Mouse (Mus musculus): Measurements from ENCODE around the gene Tcl1b3. TPM values are rescaled to one million over a fixed set of nuclear protein-coding genes. Genes with fewer than 3 reads are reported as not detected.

Gene Tcl1b3
- polyA plus RNA-seq, 1 experiment, result not detected

DNA sequence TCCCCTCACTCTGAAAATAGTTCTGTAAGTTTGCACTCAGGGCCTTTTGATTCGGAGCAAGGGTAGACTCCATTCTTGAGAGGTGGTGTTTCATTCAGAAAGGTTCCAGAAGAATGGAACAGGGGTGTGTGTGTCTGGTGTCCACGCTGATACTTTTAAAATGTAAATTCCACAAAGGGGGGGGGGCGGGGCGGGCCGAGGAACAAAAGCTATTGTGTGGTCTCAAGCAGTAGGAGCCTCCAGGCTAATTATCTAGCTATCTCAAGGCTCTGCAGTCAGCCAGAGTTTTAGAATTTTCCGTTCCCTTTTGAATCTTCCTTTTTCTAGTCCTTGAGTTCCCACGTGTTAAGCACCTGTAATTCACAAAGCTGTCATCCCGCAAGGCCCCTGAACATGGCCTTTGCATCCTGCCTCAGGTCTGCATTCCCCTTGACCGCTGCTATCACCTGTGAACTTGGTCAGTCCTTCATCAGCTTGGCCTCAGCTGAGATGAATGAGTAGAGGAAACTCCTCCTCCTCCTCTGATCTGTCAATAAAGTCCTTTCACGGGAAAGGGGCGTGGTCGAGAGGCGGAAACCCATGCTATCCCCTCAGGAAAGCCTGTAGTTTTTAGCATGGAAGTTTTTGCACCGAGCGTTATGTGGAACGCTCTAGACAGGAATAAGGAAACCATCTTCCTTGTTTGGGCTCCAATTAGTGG, 33.9 kb downstream of the Tcl1b3 start:
- Histone ChIP-seq H3K36me3 (ENCODE audit: control insufficient read depth, insufficient read depth, low read length, poor library complexity, severe bottlenecking) (no peaks in the 10 kb centered on the region), H3K9ac (ENCODE audit: low read depth, poor library complexity, severe bottlenecking) (peak overlapping the region; percentile 40), H3K27me3 (ENCODE audit: control insufficient read depth, insufficient read depth, low read length, poor library complexity, severe bottlenecking) (no peaks in the 10 kb centered on the region), H3K4me3 (ENCODE audit: low read depth, low read length) (peak overlapping the region; percentile 39), H3K27ac (ENCODE audit: insufficient read depth, low read length) (peak overlapping the region; percentile 99), H3K9me3 (replicated peaks; ENCODE audit: control insufficient read depth, insufficient read depth, low read length, poor library complexity, severe bottlenecking) (no peaks in the 10 kb centered on the region), H3K4me1 (ENCODE audit: control insufficient read depth, insufficient read depth, low read length) (peaks cover 8% of the 10 kb centered on the region)
- peak; percentile 36; the same call in 1 of the 2 replicates for TF ChIP-seq EP300 (IDR thresholded peaks at IDR 0.05; ENCODE audit: insufficient read depth, low read depth, low read length)
- no peak for TF ChIP-seq POLR2A (IDR thresholded peaks at IDR 0.05; ENCODE audit: insufficient read depth, low read length)

DNA sequence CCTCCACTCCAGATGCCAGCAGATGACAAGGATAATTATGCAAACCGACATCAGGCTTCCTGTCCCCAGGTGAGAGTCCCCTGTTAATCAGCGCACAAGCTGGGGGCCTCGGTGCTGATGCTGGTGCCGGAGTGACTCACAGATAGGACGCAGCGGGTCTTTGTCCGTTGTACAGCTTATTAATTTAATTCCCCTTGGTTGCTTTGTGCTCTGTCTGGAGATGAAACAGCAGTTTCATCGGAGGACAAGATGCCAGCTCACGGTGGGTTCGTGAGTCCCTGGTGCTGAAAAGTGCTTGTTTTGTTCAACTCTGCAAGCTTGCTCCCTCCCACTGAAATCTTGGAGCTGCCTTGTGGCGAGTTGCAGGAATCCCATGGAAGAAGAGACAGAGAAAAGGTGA, 43.5 kb downstream of the Tcl1b3 start:
- Histone ChIP-seq H3K9me3 (replicated peaks; ENCODE audit: control insufficient read depth, insufficient read depth, low read length, poor library complexity, severe bottlenecking) (no peaks in the 10 kb centered on the region), H3K27ac (ENCODE audit: insufficient read depth, low read length) (no peak overlapping the region), H3K4me3 (ENCODE audit: low read depth, low read length) (no peak overlapping the region), H3K9ac (ENCODE audit: low read depth, poor library complexity, severe bottlenecking) (no peak overlapping the region), H3K27me3 (ENCODE audit: control insufficient read depth, insufficient read depth, low read length, poor library complexity, severe bottlenecking) (no peaks in the 10 kb centered on the region), H3K36me3 (ENCODE audit: control insufficient read depth, insufficient read depth, low read length, poor library complexity, severe bottlenecking) (no peaks in the 10 kb centered on the region), H3K4me1 (ENCODE audit: control insufficient read depth, insufficient read depth, low read length) (no peaks in the 10 kb centered on the region)
- TF ChIP-seq CTCF (IDR thresholded peaks at IDR 0.05; ENCODE audit: low read depth, low read length) (no peak), EP300 (IDR thresholded peaks at IDR 0.05; ENCODE audit: insufficient read depth, low read depth, low read length) (no peak), POLR2A (IDR thresholded peaks at IDR 0.05; ENCODE audit: insufficient read depth, low read length) (no peak)

DNA sequence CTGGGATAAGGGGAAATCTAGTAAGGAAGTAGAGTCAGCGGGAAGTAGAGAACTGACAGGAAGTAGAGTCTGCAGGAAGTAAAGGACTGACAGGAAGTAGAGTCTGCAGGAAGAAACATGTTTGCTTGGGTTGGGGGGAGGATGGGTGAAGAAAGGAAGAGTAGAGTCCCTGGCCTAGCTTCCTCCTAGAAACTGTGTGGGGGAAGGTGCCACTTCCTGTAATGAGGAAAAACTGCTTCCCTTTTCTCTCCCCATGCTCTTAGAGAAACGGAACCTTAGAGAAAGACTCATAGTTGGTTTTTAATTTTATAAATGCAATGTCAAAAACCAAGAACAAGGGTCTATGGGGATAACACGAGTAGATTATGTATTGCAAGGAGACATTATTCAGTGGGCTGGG, 44.2 kb downstream of the Tcl1b3 start:
- TF ChIP-seq EP300 (IDR thresholded peaks at IDR 0.05; ENCODE audit: insufficient read depth, low read depth, low read length) (no peak), CTCF (IDR thresholded peaks at IDR 0.05; ENCODE audit: low read depth, low read length) (no peak), POLR2A (IDR thresholded peaks at IDR 0.05; ENCODE audit: insufficient read depth, low read length) (no peak)

DNA sequence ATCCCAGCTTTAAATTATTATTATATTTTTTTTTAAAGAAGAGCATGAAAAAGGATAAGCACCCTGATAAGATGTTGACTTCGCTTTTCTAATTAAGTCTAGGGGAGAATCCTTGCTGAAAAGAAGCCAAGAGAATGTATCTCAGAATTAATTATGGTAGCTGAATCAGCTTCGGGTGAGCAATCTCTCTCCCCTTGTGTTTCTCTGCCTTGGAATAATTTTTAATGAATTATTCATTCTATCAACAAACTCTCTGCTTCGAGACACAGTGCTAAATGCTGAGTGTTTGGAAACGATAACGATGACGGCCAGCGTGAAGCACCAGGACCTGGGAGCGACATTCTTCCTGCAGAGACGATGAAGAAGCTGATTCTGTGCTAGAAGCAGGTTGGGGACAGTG, 48.2 kb downstream of the Tcl1b3 start:
- Histone ChIP-seq H3K9ac (ENCODE audit: low read depth, poor library complexity, severe bottlenecking) (no peak overlapping the region), H3K36me3 (ENCODE audit: control insufficient read depth, insufficient read depth, low read length, poor library complexity, severe bottlenecking) (no peaks in the 10 kb centered on the region)
- TF ChIP-seq CTCF (IDR thresholded peaks at IDR 0.05; ENCODE audit: low read depth, low read length) (no peak), POLR2A (IDR thresholded peaks at IDR 0.05; ENCODE audit: insufficient read depth, low read length) (no peak), EP300 (IDR thresholded peaks at IDR 0.05; ENCODE audit: insufficient read depth, low read depth, low read length) (no peak)

More for the DNA sequence above, 44.2 kb downstream of the Tcl1b3 start:
- Histone ChIP-seq H3K36me3 (ENCODE audit: control insufficient read depth, insufficient read depth, low read length, poor library complexity, severe bottlenecking) (no peaks in the 10 kb centered on the region), H3K27me3 (ENCODE audit: control insufficient read depth, insufficient read depth, low read length, poor library complexity, severe bottlenecking) (no peaks in the 10 kb centered on the region), H3K4me1 (ENCODE audit: control insufficient read depth, insufficient read depth, low read length) (no peaks in the 10 kb centered on the region), H3K27ac (ENCODE audit: insufficient read depth, low read length) (no peak overlapping the region), H3K4me3 (ENCODE audit: low read depth, low read length) (no peak overlapping the region), H3K9me3 (replicated peaks; ENCODE audit: control insufficient read depth, insufficient read depth, low read length, poor library complexity, severe bottlenecking) (no peaks in the 10 kb centered on the region), H3K9ac (ENCODE audit: low read depth, poor library complexity, severe bottlenecking) (no peak overlapping the region)

More for the DNA sequence above, 48.2 kb downstream of the Tcl1b3 start:
- no peak overlapping the region for H3K27ac ChIP-seq (ENCODE audit: insufficient read depth, low read length)
- no peaks in the 10 kb centered on the region for H3K9me3 ChIP-seq (replicated peaks; ENCODE audit: control insufficient read depth, insufficient read depth, low read length, poor library complexity, severe bottlenecking)
- H3K4me3 ChIP-seq (ENCODE audit: low read depth, low read length), result no peak overlapping the region
- H3K27me3 ChIP-seq (ENCODE audit: control insufficient read depth, insufficient read depth, low read length, poor library complexity, severe bottlenecking), result no peaks in the 10 kb centered on the region
- no peaks in the 10 kb centered on the region for H3K4me1 ChIP-seq (ENCODE audit: control insufficient read depth, insufficient read depth, low read length)

Other genes starting within 250 kb of the Tcl1b3 start
- 1.2 and 1.9 TPM in 2 replicates for gene Syne3, start 181.2 kb upstream of the Tcl1b3 start, polyA plus RNA-seq (2011; ENCODE audit: insufficient read depth, insufficient read length, low read depth, missing spikeins)
- 36.4 and 38.7 TPM in 2 replicates for gene Glrx5, start 158.4 kb upstream of the Tcl1b3 start, polyA plus RNA-seq (2011; ENCODE audit: insufficient read depth, insufficient read length, low read depth, missing spikeins)
- not detected in 2 replicates for gene Tcl1b2, start 45.0 kb upstream of the Tcl1b3 start, polyA plus RNA-seq (2011; ENCODE audit: insufficient read depth, insufficient read length, low read depth, missing spikeins)
- gene Tcl1b1, start 31.4 kb upstream of the Tcl1b3 start, polyA plus RNA-seq (2011; ENCODE audit: insufficient read depth, insufficient read length, low read depth, missing spikeins), result not detected in 2 replicates
- gene Tcl1b5, start 14.7 kb upstream of the Tcl1b3 start, polyA plus RNA-seq (2011; ENCODE audit: insufficient read depth, insufficient read length, low read depth, missing spikeins), result not detected in 2 replicates
- gene Tcl1b4, start 10.9 kb downstream of the Tcl1b3 start, polyA plus RNA-seq (2011; ENCODE audit: insufficient read depth, insufficient read length, low read depth, missing spikeins), result not detected in 2 replicates
- gene Tcl1, start 31.8 kb downstream of the Tcl1b3 start, polyA plus RNA-seq (2011; ENCODE audit: insufficient read depth, insufficient read length, low read depth, missing spikeins), result 47.2 and 52.8 TPM in 2 replicates
- gene Tunar, start 142.8 kb downstream of the Tcl1b3 start, polyA plus RNA-seq (2011; ENCODE audit: insufficient read depth, insufficient read length, low read depth, missing spikeins), result 1.5 and 1.8 TPM in 2 replicates

All from ES-Bruce4 (cell line).